Mouse (Mus musculus) lung, postnatal 25 days (tissue): Measurements from ENCODE around the gene Rab21.
"Not testable (repeated sequence)": the region's sequence is repeated elsewhere in the genome, so short reads cannot be mapped to it uniquely, and the experiment has no call there.

Source experiments
- DNase-seq: peaks from one replicate; pipeline ENCODE4 v3.0.0; 2022; ENCODE audit warnings: low spot score

Gene Rab21

DNA sequence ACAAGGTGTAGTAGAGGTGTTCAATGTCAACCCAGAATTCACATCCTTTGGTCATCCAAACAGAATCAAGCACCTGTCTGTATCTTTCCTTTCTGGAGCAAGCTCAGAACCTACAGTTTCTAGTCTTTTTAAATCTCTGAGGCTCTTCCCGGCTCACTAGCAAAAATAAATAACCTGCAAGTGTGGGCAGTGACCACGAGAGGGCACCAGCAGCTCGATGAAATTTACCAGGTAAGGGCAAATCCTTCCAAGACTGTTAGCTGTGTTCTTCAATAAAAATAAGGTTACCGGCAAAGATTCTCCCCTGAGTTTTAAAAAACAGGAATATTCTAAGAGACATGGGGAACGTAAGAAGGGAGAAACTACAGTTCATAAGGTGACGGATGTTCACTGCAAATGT lies 7.9 kb upstream of the Rab21 start:
- peak; percentile 75 for DNase-seq

DNA sequence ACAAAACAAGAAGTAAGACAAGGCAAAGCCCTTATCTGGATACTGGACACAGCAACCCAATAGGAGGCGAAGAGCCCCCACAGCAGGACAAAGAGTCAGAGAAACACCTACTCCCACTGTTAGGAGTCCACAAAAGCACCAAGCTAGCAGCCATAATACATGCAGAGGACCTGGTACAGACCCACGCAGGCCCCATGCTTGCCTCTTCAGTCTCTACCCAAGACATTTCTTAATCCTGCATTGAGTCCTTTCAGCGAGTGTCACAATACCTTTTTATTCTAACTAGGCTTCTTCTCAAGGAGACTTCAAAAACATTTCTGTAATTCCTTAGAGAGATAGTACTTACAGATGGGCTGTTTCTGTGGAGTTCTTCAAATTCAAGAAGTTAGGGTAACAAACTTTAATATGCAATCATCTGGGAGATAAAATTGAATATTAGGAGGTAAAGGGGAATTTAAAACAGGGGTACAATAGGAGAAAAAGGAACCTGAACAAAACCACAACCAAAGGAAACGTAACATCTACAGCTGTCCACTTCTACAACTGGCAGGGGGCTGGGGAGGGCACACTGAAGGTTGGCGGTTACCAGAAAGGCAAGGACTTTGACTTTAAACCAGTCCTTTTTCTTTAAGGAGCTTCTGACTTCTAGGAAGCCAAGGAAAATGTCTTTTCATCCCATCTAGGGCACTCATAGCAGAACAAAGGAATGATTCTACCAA lies 6.1 kb upstream of the Rab21 start:
- DNase-seq: no peak

DNA sequence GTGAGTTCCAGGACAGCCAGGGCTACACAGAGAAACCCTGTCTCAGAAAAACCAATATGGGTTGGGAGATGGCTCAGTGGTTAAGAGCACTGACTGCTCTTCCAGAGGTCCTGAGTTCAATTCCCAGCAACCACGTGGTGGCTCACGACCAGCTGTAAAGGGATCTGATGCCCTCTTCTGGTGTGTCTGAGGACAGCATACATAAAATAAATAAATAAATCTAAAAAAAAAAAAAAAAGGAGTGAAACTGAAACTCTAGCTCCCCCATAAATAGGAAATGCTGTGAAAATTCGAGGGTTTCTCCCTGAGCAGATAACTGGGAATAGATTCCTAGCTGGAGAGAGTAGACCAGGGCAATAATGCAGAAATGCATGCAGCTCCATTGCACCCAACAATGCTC lies 3.0 kb upstream of the Rab21 start:
- DNase-seq: not testable (repeated sequence)

- no peak for DNase-seq
Measured at GRCm38 (mm10) chr10:115316313-115316712, 919 bp upstream of the Rab21 start.

DNA sequence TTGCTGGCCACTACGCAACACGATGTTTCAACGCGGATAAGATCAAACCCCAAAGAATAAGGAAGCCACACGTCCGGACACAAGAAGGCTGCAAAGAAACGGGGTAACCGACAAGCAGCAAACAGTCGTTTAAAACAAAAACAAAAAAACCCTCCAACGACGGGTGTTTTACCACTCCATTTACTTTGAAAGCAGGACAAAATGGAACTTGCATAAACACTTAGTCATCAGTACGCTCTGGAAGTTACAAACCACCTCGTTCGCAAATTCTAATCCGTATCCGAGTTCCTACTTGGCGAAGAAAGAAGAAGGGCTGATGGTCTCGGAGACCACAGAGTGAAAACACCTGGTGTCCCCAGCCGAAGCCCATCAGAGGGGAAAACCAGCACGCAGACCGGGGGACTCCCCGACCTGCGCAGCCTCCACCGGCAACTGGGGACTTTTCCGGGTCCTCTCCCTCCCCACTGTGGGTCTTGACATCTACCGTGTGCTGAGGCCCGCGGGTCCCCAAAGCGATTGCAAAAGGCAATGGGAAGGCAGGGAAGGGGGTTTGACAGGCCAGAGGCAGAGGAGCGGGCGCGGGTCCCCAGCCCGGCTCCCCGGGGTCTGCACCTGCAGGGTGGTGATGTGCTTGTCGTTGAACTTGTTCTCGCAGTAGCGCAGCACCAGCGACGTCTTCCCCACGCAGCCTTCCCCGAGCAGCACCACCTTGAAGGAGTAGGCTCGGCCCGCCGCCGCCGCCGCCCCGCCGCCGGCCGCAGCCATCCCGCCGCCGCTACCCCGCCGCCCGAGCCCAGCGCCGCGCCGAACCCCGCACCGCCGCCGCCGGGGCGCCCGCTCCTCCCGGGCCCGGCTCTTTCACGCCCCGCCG lies 577 bp downstream of the Rab21 start:
- peak; percentile 51 for DNase-seq

DNA sequence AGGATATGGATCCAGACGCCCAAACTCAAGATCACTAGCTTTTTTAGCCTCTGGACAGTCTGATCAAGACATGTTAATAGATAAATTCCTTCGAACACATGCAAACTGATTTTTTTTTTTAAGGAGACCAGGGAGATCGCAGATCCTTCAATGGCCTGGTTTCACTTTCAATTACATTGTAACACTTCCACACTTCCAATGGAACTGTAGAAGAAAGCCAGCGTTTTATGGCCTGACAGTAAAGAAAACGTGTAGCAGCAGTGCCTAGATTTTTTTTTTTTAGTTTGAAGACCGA lies 1.2 kb downstream of the Rab21 start:
- peak; percentile 15 for DNase-seq

DNA sequence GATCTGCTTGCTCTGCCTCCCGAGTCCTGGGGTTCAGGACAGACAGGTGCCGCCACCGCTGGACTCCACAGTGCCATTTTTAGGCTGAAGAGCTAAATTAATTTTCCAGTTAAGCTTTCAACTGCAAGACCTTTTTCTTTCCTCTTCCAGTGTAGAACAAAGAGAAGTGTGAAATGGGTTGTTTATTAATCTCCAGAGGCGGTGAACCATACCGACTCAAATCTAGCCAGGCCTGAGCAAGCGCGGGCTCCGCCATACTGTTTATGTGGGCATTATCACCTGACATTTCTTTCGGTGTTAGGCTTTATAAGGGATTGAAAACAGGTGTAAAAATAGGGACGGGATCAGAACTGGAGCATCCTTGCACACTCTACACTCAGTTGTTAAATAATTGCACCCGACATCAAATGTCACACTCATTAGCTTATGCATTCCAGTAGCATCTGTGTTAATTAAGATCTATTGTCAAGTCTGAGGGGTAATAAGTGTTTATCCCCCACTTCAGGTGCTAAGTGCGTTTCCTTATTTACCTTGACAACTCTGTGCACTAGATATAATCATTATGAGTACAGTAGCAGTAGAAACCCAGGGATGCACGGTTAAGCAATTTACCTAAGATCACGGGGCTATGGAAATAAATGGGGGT lies 1.6 kb downstream of the Rab21 start:
- DNase-seq: no peak

DNA sequence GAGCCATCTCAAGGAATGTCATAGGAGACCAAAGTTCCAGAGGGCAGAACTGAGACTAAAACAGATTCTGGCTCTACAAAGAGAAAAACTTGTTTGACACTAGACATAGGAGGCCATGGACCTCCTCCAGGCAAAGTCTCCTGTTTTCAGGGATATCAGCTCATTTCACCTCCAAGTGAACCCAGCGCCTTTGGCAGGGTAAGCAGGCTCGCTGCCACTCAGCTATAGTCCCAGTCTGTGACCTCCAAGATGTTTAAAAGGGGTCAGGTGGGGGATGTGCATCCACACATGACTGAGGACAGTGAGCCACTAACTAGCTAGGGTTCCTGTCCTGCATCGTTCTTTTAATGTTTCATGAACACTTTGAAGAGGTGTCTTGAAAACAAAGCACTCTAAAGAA lies 2.7 kb downstream of the Rab21 start:
- no peak for DNase-seq

DNA sequence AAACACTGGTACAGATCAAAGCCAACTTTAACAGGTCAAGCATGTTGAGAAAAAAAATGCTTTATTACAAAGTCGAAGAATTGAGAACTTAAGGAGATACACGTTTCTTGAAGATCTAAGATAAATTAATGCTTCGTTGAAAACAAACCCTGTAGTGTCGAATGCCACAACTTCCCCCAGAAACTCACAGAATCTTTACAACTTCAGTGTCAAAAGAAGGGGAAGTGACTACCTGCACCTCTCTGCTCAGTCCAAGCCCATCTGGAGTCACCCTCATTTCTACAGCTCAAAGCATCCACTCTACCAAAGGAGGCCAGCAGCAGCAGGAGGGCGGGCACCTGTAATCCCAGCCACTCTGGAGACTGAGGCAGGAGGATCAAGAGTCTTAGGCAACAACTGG lies 3.2 kb downstream of the Rab21 start:
- no peak for DNase-seq

DNA sequence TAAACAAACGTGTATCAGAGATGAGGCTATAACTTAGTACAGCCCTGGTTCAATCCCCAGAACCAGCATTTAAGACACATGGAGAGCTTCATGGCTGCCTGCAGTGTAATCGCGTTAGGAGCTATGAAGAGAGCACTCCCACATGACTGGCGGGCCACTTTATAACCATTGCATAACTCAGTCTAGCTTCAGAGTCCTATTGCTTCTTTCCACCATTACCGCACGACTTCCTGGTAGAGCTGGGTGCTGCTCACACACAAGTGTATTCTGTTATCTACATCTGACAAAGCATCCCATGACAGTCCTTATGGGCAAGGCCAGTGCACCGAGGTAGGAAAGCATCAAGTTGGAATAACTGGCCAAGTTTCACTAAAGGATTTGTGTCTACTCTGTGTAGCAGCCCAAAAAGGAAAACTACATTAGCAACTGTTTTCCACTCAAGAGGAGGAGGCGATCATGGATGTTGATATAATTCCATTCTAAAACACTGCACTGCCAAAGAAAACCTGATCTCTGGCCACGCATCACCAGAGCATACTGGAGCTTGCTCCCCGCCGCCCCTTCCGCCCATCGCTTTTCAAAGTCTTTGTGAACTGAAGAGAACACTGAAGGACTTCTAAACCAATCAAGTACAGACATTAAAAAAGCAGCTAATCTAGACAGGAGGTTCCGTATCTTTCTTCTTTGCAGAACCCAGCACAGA lies 4.0 kb downstream of the Rab21 start:
- peak; percentile 48 for DNase-seq

DNA sequence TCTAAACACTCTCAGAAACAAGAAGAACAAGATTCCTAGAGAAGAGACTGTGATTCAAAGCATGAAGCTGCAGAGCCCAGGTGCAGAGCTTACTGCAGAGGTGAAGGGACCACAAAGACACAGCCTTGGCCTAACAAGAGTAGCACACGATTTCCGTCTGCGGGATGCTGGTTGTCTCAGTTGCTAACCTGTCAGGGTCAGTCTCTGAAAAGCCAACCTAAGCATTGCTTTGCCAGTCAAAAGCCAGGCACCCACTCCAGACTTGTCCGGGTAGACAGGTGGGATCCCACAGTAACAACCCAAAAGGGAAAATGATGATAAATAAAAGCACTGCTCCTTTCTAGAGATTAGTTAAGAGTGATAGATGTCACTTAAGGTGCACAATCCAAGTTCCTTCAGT lies 6.2 kb downstream of the Rab21 start:
- no peak for DNase-seq

- no peak for DNase-seq
Measured at GRCm38 (mm10) chr10:115307331-115307875, 8.0 kb downstream of the Rab21 start.

- DNase-seq: no peak
Measured at GRCm38 (mm10) chr10:115298683-115299082, 16.7 kb downstream of the Rab21 start.

- no peak for DNase-seq
Measured at GRCm38 (mm10) chr10:115297582-115297981, 17.8 kb downstream of the Rab21 start.

GRCm38 (mm10) chr10:115296401-115296935 lies 18.9 kb downstream of the Rab21 start:
- no peak for DNase-seq

DNA sequence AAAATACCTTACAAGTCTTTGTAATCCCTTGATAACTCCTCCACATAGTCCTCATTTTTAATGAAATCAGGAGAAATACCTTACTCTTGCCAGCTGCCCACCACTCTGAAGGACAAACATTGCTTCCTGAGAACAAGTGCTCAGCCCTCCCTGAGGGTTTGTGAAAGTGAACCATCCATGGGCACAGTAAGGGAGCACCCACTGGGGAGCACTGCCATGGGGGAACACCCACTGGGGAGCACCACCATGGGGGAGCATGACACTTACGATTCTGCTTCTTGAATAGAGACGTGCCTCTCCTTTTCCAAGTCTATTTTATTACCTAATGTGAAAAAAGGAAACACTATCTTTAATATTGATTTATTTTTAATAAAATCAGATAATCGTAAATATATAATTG lies 20.2 kb downstream of the Rab21 start:
- DNase-seq: no peak

DNA sequence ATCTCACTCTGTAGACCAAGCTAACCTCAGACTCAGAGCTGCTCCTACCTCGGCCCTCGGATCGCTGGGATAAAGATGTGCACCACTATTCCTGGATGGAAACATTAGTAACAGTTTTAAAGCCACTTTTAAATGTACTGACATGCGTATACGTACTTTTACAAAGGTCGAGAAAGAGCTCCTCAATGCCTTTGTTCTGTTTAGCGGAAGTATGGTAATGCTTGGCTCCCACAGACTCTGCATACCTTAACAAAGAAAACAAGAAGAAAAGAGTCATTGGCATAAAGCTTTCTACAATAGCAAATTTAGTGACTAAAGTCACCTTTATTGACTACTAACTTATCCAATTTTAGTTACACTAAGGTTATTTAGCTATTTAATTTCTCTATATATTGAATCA lies 20.7 kb downstream of the Rab21 start:
- DNase-seq: no peak

DNA sequence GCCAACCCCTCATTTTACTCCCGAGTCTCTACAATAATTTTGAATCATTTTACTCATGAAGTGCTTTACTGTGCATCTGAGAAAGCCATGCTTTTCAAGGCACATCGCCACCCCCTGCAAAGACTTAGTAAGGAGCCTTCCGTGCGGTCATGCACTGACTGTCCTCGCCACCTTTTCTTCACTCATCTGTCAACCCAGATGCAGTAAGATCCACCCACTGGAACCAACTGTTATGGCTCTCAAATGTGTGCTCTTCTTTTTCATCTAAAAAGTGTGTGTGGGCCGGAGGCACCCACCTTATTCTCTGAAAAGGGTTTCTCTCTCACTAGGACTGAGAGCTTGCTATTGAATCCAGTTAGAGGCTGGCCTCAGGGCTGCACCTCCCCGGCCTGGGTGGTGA lies 21.4 kb downstream of the Rab21 start:
- DNase-seq: no peak

GRCm38 (mm10) chr10:115290671-115291070 lies 24.7 kb downstream of the Rab21 start:
- DNase-seq: no peak

GRCm38 (mm10) chr10:115288856-115289255 lies 26.5 kb downstream of the Rab21 start:
- no peak for DNase-seq

DNA sequence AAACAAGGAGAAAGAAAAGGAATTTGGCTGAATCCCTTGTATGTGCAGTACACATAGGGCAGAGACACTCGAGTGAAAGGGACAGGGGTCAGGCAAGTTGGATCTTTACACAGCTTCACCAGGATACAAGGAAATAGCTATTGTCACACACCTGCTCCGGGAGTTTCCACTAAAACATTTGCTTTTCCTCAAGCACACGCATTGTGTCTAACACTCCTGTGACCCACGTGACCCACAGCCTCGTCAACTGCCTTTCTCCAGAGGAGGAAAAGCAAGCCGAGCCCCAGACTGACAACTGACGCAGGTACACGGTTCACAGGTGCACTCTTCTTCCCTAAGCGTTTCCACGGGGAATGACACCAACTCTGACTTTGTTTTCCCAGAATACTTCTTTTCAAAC lies 31.2 kb downstream of the Rab21 start:
- no peak for DNase-seq

GRCm38 (mm10) chr10:115281381-115281780 lies 34.0 kb downstream of the Rab21 start:
- no peak for DNase-seq
